Mouse (Mus musculus) embryonic stem cell, embryonic (primary cell): ENCODE results near the gene Nudt16l1.

Experiments
- CTCF ChIA-PET, 4 experiments: fragments of 300-600 bp in 2 of 4; fragments of 350-600 bp in 2 of 4; sonication (Branson Sonifier 250); formaldehyde crosslinking; loops; one replicate each; lab custom pipeline; 2022; ENCODE audit warnings: inconsistent platforms in 2 of 4; lab: Charles Lee
- POLR2A ChIA-PET, 4 experiments: fragments of 300-600 bp in 2 of 4; fragments of 350-600 bp in 2 of 4; sonication (Branson Sonifier 250); formaldehyde crosslinking; loops; one replicate each; lab custom pipeline; 2022; ENCODE audit warnings: antibody characterized with exemption in 4 of 4, inconsistent platforms in 1 of 4; lab: Charles Lee

The Nudt16l1 gene

DNA sequence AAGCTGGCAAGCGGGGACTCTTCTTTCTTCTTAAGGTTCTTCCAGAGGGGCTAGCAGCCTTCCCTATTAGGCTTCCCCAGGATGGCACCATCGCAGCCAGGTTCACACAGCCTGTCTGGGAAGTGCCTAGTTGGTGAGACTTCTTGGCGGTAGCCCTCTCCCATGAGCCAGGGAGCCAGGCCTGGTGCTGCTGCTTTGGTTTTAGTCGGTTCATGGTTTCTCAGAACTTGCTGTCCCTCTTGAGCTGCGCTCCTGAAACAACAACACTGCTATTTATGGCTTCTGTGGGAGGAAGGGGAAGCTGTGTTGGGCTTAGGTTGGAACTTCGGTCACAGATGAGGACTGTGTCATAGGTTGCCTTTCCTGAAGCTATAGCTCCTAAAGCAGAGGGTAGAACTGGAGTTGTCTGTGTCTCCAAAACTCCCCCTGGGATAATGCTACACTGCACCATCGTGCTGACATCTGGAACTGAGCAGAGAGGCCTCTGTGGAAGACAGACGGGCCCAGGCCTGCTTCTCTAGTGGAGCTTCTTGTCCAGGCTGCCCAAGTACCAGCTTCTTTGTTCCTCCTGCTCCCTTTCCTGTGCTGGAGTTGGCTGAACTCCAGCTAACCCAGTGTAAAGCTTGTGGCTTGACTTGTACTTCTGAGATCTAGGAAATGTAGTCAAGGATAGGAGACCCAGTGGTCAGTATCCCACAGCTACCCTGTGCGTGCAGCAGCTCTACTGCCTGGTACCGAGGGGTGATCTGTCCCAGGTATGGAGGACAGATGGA lies 2.4 kb upstream of the Nudt16l1 start:
- CTCF ChIA-PET, result interaction anchor here in 3 of 4 experiments (1.0 to 1.3 kb wide), 4 partner anchors 20 to 23 kb away, joined by 3 to 7 read pairs (median 4); no protein-coding TSS in a partner anchor
- POLR2A ChIA-PET, result interaction anchor here in 3 of 4 experiments (0.5 to 3.1 kb wide), 23 partner anchors 9 to 311 kb away, joined by 3 to 13 read pairs (median 3); partner anchors contain the start of genes Ubald1 (in 2 of the 3) and Pam16 (in 1 of the 3)

DNA sequence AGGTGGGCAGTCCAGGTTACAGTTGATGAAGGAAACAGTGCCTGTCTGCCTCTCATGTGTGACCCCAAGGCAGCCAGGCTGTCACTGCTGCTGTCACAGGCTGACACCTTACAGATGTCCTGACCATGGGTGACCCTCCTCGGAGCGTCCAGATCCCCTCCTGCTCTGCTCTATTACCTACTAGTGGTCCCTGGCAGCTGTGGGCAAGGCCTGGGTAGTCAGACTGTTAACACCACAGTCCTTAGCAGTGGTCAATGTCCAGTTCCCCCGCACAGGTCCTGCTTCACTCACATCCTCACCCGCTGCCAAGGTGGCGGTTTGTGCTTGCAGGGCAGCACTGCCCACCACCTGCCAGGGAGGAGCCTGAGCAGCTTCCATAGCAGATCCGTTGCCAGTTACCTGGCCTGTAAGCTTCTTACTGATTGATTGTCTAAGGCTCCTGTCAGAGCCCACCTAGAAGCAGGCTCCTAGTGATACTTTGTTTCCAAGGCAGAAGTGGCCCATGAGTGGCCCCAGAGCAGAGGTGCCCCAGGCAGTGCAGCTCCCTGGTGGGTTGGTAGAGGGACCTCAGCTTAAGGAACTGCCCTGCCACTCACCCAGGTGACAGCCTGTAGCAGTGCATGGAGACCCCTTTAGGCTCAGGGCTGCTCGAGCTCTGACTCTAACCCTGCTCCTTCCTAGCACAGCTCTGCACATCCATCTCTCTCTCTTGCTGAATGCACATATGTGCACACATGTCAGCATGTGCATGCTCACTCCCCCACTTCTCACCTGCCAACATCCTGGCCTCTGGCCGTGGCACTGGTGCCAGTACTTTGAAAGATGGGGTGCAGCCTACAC lies 990 bp upstream of the Nudt16l1 start:
- CTCF ChIA-PET, result interaction anchor here in 1 of 4 experiments (0.5 kb wide), 1 partner anchor 63 kb away, joined by 3 read pairs; no protein-coding TSS in a partner anchor
- POLR2A ChIA-PET, result interaction anchor here in 3 of 4 experiments (1.2 to 3.1 kb wide), 8 partner anchors 8 to 57 kb away, joined by 4 to 24 read pairs (median 8); partner anchors contain the start of gene Ubald1 (in 2 of the 3)

- CTCF ChIA-PET, result interaction anchor here in 2 of 4 experiments (0.6 to 1.4 kb wide), 6 partner anchors 25 to 671 kb away, joined by 3 to 9 read pairs (median 4); no protein-coding TSS in a partner anchor
- POLR2A ChIA-PET, result interaction anchor here (0.5 to 3.8 kb wide), 62 partner anchors 8 to 381 kb away, joined by 3 to 24 read pairs (median 4); partner anchors contain the start of genes Ubald1 (in 3 of the 4), Ubn1 (in 3 of the 4), Anks3 (in 2 of the 4) and Mgrn1 (in 2 of the 4)
Observed at GRCm38 (mm10) chr16:4938989-4939388, 428 bp downstream of the Nudt16l1 start.

- POLR2A ChIA-PET, result interaction anchor here (0.5 to 3.8 kb wide), 53 partner anchors 9 to 381 kb away, joined by 3 to 24 read pairs (median 5); partner anchors contain the start of genes Ubald1 (in 3 of the 4), Ubn1 (in 3 of the 4), Anks3 (in 2 of the 4) and Mgrn1 (in 2 of the 4)
- CTCF ChIA-PET, result interaction anchor here in 2 of 4 experiments (0.6 to 1.4 kb wide), 5 partner anchors 25 to 671 kb away, joined by 3 to 9 read pairs (median 4); no protein-coding TSS in a partner anchor
Observed at GRCm38 (mm10) chr16:4939412-4939811, 851 bp downstream of the Nudt16l1 start.

GRCm38 (mm10) chr16:4940311-4940850 lies 1.8 kb downstream of the Nudt16l1 start:
- POLR2A ChIA-PET, result interaction anchor here in 2 of 4 experiments (0.8 to 3.8 kb wide), 13 partner anchors 13 to 113 kb away, joined by 3 to 23 read pairs (median 4); partner anchors contain the start of genes Rogdi (in 2 of the 2), Anks3 (in 1 of the 2), Mgrn1 (in 1 of the 2) and Ubald1 (in 1 of the 2)
- CTCF ChIA-PET, result interaction anchor here in 3 of 4 experiments (0.6 to 1.5 kb wide), 3 partner anchors 27 to 88 kb away, joined by 3 read pairs; no protein-coding TSS in a partner anchor

DNA sequence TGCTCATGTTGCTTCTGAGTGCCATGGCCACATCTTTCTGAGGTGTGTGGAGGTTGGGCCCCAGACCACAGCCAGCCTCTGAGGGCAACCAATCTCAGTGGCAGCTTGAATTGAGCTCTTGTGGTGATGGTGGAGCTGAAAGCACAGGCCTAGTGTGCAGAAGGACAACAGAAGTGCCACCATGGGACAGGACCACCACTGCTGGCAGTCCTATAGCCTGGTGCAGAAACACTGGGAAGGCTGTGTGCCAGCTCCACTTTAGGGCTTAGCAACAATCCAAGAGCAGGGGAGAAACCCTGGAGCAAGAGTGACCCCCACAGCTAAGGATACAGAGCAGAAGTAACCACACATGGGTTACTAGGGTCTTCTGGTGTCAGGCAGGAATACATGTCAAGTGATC lies 2.5 kb downstream of the Nudt16l1 start:
- ChIA-PET CTCF (interaction anchor here in 2 of 4 experiments (1.0 to 1.5 kb wide), 2 partner anchors 28 to 39 kb away, joined by 3 read pairs; no protein-coding TSS in a partner anchor), POLR2A (interaction anchor here in 2 of 4 experiments (0.8 to 3.8 kb wide), 14 partner anchors 10 to 112 kb away, joined by 3 to 23 read pairs (median 4); partner anchors contain the start of genes Rogdi (in 2 of the 2), Anks3 (in 1 of the 2), Mgrn1 (in 1 of the 2) and Ubald1 (in 1 of the 2))

DNA sequence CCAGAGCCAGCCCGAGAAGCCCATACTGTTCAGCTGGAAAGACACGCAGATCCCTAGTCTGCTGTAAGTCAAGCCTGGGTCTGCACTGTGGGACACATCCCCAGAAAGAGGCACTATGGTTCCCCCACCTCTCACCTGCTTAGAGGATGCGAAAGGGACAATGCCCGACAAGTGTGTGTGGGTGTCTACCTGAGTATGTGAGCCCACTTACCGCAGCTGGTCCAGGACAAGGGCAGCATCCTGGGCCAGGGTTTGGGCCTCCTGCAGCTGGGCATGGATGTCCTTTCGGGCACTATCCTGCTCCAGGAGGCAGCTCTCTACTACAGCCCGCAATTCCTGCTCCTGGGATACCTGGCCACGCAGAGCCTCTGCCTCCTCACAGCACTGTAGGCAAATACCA lies 4.3 kb downstream of the Nudt16l1 start:
- CTCF ChIA-PET, result interaction anchor here in 1 of 4 experiments (1.5 kb wide), 1 partner anchor 29 kb away, joined by 5 read pairs; no protein-coding TSS in a partner anchor
- POLR2A ChIA-PET, result interaction anchor here in 3 of 4 experiments (1.1 to 2.9 kb wide), 7 partner anchors 10 to 191 kb away, joined by 3 to 12 read pairs (median 3); partner anchors contain the start of genes Glyr1 (in 1 of the 3), Rogdi (in 1 of the 3), Ubald1 (in 1 of the 3) and Ubn1 (in 1 of the 3)

DNA sequence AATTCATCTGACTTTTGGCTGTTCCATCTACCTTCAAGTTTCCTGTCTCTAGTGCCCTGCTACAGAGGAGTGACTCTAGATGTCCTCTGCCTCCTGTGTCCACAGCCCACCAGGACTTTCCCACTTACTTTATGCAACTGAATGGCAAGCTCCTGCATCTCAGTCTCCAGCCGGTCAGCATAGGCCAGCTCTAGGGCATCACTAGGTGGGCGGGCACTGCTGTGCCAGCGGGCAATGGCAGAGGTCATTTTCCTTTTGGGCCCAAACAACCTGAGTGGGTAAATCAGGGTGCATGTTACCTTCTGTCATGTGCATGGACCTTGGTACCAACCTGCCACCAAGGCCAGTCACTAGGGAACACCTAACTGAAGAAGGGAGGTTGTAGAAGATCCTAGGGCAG lies 4.9 kb downstream of the Nudt16l1 start:
- ChIA-PET POLR2A (interaction anchor here in 2 of 4 experiments (1.1 to 2.9 kb wide), 5 partner anchors 10 to 191 kb away, joined by 3 to 12 read pairs (median 3); partner anchors contain the start of genes Rogdi (in 1 of the 2) and Ubald1 (in 1 of the 2)), CTCF (interaction anchor here in 1 of 4 experiments (1.5 kb wide), 1 partner anchor 29 kb away, joined by 5 read pairs; no protein-coding TSS in a partner anchor)

- CTCF ChIA-PET, result interaction anchor here in 1 of 4 experiments (1.3 kb wide), 1 partner anchor 31 kb away, joined by 4 read pairs; no protein-coding TSS in a partner anchor
- POLR2A ChIA-PET, result interaction anchor here in 2 of 4 experiments (1.0 to 2.6 kb wide), 12 partner anchors 9 to 133 kb away, joined by 3 to 13 read pairs (median 4); partner anchors contain the start of genes Rogdi (in 1 of the 2) and Ubald1 (in 1 of the 2)
Observed at GRCm38 (mm10) chr16:4945415-4945814, 6.9 kb downstream of the Nudt16l1 start.

DNA sequence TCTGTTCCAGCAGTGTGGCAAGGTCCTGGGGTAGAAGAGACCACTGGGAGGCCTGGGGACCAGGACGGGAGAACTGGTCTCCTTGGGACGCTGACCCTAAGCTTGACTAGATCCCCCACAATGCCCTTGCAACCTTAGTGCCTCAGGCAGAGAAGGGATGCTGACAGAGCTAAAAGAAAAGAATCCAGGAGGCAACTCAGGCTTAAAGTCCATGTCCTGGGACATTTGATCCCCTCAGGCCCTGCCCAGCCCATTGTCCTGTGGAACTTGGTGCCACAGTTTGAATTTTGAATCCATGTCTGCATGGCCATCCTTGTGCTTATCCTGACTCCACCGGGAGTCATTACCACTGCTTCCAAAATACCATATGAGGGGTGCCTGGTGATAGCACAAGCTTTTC lies 7.6 kb downstream of the Nudt16l1 start:
- ChIA-PET POLR2A (interaction anchor here (0.6 to 2.6 kb wide), 21 partner anchors 10 to 438 kb away, joined by 3 to 13 read pairs (median 3); partner anchors contain the start of genes Ubald1 (in 2 of the 4) and Ubn1 (in 1 of the 4)), CTCF (interaction anchor here in 1 of 4 experiments (1.3 kb wide), 1 partner anchor 32 kb away, joined by 4 read pairs; no protein-coding TSS in a partner anchor)

DNA sequence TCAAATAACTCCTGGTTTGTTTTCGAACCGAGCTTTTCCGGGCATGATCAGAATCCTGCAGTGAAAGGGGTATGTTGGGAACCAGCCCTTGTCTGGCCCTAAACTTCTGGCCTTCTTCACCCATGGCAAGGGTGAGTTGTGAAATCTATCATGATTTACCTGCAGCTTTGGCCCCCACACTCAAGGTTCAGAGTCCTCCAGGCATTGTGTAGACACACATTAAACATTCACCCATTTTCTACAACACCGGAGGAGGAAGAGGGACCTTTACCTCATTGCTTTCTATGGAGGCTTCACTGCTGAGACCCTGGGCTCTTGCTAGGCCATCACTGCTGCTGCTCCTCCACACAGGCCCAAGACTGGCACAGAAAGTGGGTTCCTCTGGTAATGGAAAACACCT lies 8.8 kb downstream of the Nudt16l1 start:
- POLR2A ChIA-PET, result interaction anchor here in 2 of 4 experiments (1.0 to 1.6 kb wide), 15 partner anchors 8 to 140 kb away, joined by 3 to 7 read pairs (median 3); partner anchors contain the start of genes Ubald1 (in 2 of the 2) and Ubn1 (in 1 of the 2)
- CTCF ChIA-PET, result interaction anchor here in 2 of 4 experiments (0.6 to 1.1 kb wide), 2 partner anchors 34 to 300 kb away, joined by 3 to 5 read pairs; no protein-coding TSS in a partner anchor

DNA sequence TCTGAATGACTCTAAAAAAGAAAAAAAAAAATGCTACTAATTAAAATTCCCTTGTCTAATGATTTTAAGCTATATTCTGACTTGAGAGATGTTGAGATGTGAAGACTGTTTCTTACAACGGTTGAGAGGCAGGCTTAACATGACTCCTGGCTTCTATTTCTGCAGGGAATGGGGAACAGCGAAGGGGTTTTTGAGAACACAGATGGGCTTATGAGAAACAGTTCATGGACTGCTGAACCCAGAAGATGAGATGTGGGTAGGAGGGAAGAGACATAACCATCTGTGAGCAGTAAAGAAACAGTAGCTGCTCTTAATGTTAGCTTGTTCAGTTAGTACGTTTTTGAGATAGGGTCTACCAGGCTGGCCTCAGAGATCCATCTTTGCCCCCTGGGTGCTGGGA lies 18.0 kb downstream of the Nudt16l1 start:
- ChIA-PET CTCF (interaction anchor here in 1 of 4 experiments (0.7 to 1.4 kb wide), 2 partner anchors 23 to 43 kb away, joined by 3 read pairs; no protein-coding TSS in a partner anchor), POLR2A (interaction anchor here in 3 of 4 experiments (0.6 to 2.1 kb wide), 14 partner anchors 9 to 370 kb away, joined by 3 to 8 read pairs (median 4); partner anchors contain the start of genes Nudt16l1 (in 2 of the 3) and Rogdi (in 1 of the 3))

DNA sequence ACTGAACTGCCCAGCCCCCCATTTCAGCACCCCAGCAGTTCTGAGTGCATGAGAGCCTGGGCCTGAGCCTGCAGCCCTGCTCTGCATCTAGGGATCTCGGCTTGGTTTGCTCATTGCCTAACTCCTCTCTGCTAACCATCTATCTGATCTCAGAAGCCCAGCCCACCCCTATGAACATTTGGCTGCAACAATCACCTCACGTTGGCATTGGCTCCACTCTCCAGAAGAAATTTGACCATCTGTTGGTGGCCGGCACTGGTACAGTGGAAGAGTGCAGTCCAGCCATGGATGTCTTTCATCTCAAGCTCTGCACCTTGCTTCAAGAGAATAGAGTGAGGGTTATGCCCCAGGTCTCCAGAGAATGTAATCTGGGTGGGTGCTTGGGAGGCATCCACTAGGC lies 18.9 kb downstream of the Nudt16l1 start:
- ChIA-PET CTCF (interaction anchor here in 1 of 4 experiments (0.7 kb wide), 1 partner anchor 43 kb away, joined by 3 read pairs; no protein-coding TSS in a partner anchor), POLR2A (interaction anchor here in 2 of 4 experiments (0.5 to 2.1 kb wide), 12 partner anchors 9 to 371 kb away, joined by 3 to 8 read pairs (median 4); partner anchors contain the start of genes Nudt16l1 (in 2 of the 2) and Rogdi (in 1 of the 2))

- CTCF ChIA-PET, result interaction anchor here in 2 of 4 experiments (0.7 to 1.2 kb wide), 2 partner anchors 19 to 46 kb away, joined by 3 to 4 read pairs; no protein-coding TSS in a partner anchor
- POLR2A ChIA-PET, result interaction anchor here in 2 of 4 experiments (0.9 to 1.7 kb wide), 8 partner anchors 10 to 80 kb away, joined by 3 to 6 read pairs (median 4); partner anchors contain the start of genes Rogdi (in 2 of the 2), Nudt16l1 (in 1 of the 2) and Ubald1 (in 1 of the 2)
Observed at GRCm38 (mm10) chr16:4960260-4960659, 21.7 kb downstream of the Nudt16l1 start.

DNA sequence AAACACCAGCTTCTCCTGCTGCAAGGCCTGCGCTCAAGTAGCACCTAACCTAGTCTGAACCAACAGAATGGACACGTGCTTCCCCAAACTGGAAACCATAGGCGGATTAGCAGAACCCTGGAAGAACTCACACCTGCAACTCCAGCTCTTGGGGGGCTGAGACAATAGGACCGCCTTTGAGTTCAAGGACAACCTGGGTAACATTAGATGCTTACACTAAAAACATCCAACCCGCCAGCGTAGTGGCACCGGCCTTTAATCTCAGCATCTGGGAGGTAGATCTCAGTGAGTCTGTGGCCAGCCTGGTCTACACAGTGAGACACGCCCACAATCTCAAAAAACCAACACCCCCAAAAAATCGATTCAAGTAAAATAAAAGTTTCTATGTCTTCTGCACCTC lies 24.8 kb downstream of the Nudt16l1 start:
- CTCF ChIA-PET, result interaction anchor here in 1 of 4 experiments (1.6 kb wide), 1 partner anchor 334 kb away, joined by 3 read pairs; no protein-coding TSS in a partner anchor
- POLR2A ChIA-PET, result interaction anchor here in 3 of 4 experiments (0.6 to 2.3 kb wide), 5 partner anchors 17 to 271 kb away, joined by 3 to 14 read pairs (median 3); partner anchors contain the start of genes Rogdi (in 1 of the 3) and Ubn1 (in 1 of the 3)
